Mouse (Mus musculus) MEL (cell line): ENCODE measurements around the gene Scimp. TPM values are rescaled to one million over a fixed set of nuclear protein-coding genes. Genes with fewer than 3 reads are reported as not detected.

Experiments
- DNase-seq: peaks from one replicate; pipeline ENCODE4 v3.0.0; 2011; ENCODE audit warnings: low read depth, low spot score
- H3K27ac ChIP-seq: 2 replicates; pipeline ENCODE4 v1.5.1; 2012; ENCODE audit warnings: low read depth, mild to moderate bottlenecking, control low read depth, low read length, moderate library complexity; ENCODE audit not compliant: control insufficient read depth
- H3K27me3 ChIP-seq, 2 experiments: fragments of 150-350 bp in 1 of 2; sonication (generic) in 1 of 2; 2 replicates each; pipeline ENCODE4 v1.6.1; 2012; ENCODE audit warnings: low read length in 2 of 2, mild to moderate bottlenecking in 2 of 2, improper control_type of control experiment in 1 of 2, moderate library complexity in 1 of 2; ENCODE audit not compliant: insufficient read depth in 2 of 2, control insufficient read depth in 1 of 2
- H3K36me3 ChIP-seq, 2 experiments: 2 replicates each; pipeline ENCODE4 v1.6.1; 2012 to 2014; ENCODE audit warnings: low read length in 2 of 2, improper control_type of control experiment in 1 of 2, inconsistent platforms in 1 of 2, mild to moderate bottlenecking in 1 of 2; ENCODE audit not compliant: insufficient read depth in 2 of 2, control insufficient read depth in 1 of 2
- H3K4me1 ChIP-seq, 2 experiments: fragments of 150-350 bp in 1 of 2; sonication (generic) in 1 of 2; 2 replicates each; pipeline ENCODE4 v1.6.1; 2012; ENCODE audit warnings: low read length in 2 of 2, improper control_type of control experiment in 1 of 2, mild to moderate bottlenecking in 1 of 2; ENCODE audit not compliant: insufficient read depth in 2 of 2, control insufficient read depth in 1 of 2
- H3K4me3 ChIP-seq, 2 experiments: fragments of 150-350 bp in 1 of 2; sonication (generic) in 1 of 2; 2 replicates each; pipeline ENCODE4 v1.5.1; 2012; ENCODE audit warnings: low read depth in 2 of 2, low read length in 2 of 2, mild to moderate bottlenecking in 2 of 2, moderate library complexity in 2 of 2, control low read depth in 1 of 2, improper control_type of control experiment in 1 of 2; ENCODE audit not compliant: control insufficient read depth in 1 of 2, insufficient read depth in 1 of 2
- H3K79me2 ChIP-seq: 2 replicates; pipeline ENCODE4 v1.6.1; 2012; ENCODE audit warnings: mild to moderate bottlenecking, low read length, moderate library complexity; ENCODE audit not compliant: control insufficient read depth, poor library complexity, insufficient read depth
- H3K9ac ChIP-seq: 2 replicates; pipeline ENCODE4 v1.6.1; 2012; ENCODE audit warnings: low read depth, mild to moderate bottlenecking, control low read depth, low read length, moderate library complexity; ENCODE audit not compliant: control insufficient read depth, poor library complexity, severe bottlenecking
- H3K9me3 ChIP-seq: fragments of 150-350 bp; sonication (generic); replicated peaks from 2 replicates; pipeline ENCODE4 v1.6.1; 2012; ENCODE audit warnings: mild to moderate bottlenecking, low read length, improper control_type of control experiment, moderate library complexity; ENCODE audit not compliant: insufficient read depth
- CTCF ChIP-seq, 3 experiments: IDR thresholded peaks in 2 of 3; conservative IDR thresholded peaks in 1 of 3; 2 replicates each; pipeline ENCODE4 v1.5.1; 2011 to 2012; ENCODE audit warnings: low read length in 3 of 3, low read depth in 2 of 3, mild to moderate bottlenecking in 2 of 3, improper control_type of control experiment in 1 of 3, inconsistent platforms in 1 of 3, mixed read lengths in 1 of 3, moderate library complexity in 1 of 3; ENCODE audit not compliant: control insufficient read depth in 1 of 3, insufficient read depth in 1 of 3, poor library complexity in 1 of 3, severe bottlenecking in 1 of 3
- GABPA ChIP-seq: IDR thresholded peaks from 2 replicates; pipeline ENCODE4 v1.6.1; 2012; ENCODE audit warnings: low read depth, mild to moderate bottlenecking, inconsistent platforms, low read length, improper control_type of control experiment, moderate library complexity
- HCFC1 ChIP-seq: IDR thresholded peaks from 2 replicates; pipeline ENCODE4 v1.6.1; 2012; ENCODE audit warnings: low read depth, mild to moderate bottlenecking, inconsistent platforms, low read length, improper control_type of control experiment, moderate library complexity
- JUND ChIP-seq: IDR thresholded peaks from 2 replicates; pipeline ENCODE4 v1.6.1; 2011; ENCODE audit warnings: low read depth, mild to moderate bottlenecking, improper control_type of control experiment, low read length
- KAT2A ChIP-seq: conservative IDR thresholded peaks from 2 replicates; pipeline ENCODE4 v1.6.1; 2012; ENCODE audit warnings: low read depth, low read length, improper control_type of control experiment, inconsistent platforms
- MAFK ChIP-seq: IDR thresholded peaks from 2 replicates; pipeline ENCODE4 v1.6.1; 2011; ENCODE audit warnings: low read depth, mild to moderate bottlenecking, low read length, improper control_type of control experiment, borderline replicate concordance
- MXI1 ChIP-seq: IDR thresholded peaks from 2 replicates; pipeline ENCODE4 v1.6.1; 2011; ENCODE audit warnings: mild to moderate bottlenecking, low read depth, low read length, improper control_type of control experiment
- MYC ChIP-seq: IDR thresholded peaks from 2 replicates; pipeline ENCODE4 v1.6.1; 2011; ENCODE audit warnings: low read depth, mild to moderate bottlenecking, low read length, improper control_type of control experiment, moderate library complexity
- NELFE ChIP-seq: IDR thresholded peaks from 2 replicates; pipeline ENCODE4 v1.6.1; 2011; ENCODE audit warnings: low read depth, low read length, improper control_type of control experiment
- POLR2A ChIP-seq, 2 experiments: IDR thresholded peaks; 2 replicates each; pipeline ENCODE4 v1.6.1; 2011 to 2012; ENCODE audit warnings: low read length in 2 of 2, mild to moderate bottlenecking in 2 of 2, control low read depth in 1 of 2, improper control_type of control experiment in 1 of 2, low read depth in 1 of 2, moderate library complexity in 1 of 2; ENCODE audit not compliant: control insufficient read depth in 1 of 2, insufficient read depth in 1 of 2, poor library complexity in 1 of 2
- POLR2AphosphoS5 ChIP-seq: IDR thresholded peaks from 2 replicates; pipeline ENCODE4 v1.6.1; 2012; ENCODE audit warnings: low read depth, borderline replicate concordance, mild to moderate bottlenecking, inconsistent platforms, low read length, moderate library complexity, mixed read lengths
- RAD21 ChIP-seq: IDR thresholded peaks from 2 replicates; pipeline ENCODE4 v1.6.1; 2011; ENCODE audit warnings: mild to moderate bottlenecking, low read depth, low read length, improper control_type of control experiment
- SMC3 ChIP-seq: IDR thresholded peaks from 2 replicates; pipeline ENCODE4 v1.6.1; 2011; ENCODE audit warnings: low read depth, low read length, improper control_type of control experiment
- TAL1 ChIP-seq: IDR thresholded peaks from 2 replicates; pipeline ENCODE4 v1.6.1; 2012; ENCODE audit warnings: mild to moderate bottlenecking, inconsistent platforms, low read length, moderate library complexity, mixed read lengths
- TBP ChIP-seq: IDR thresholded peaks from 2 replicates; pipeline ENCODE4 v1.8.0; 2011; ENCODE audit warnings: low read depth, low read length, improper control_type of control experiment
- USF2 ChIP-seq, 2 experiments: IDR thresholded peaks; 2 replicates each; pipeline ENCODE4 v1.6.1; 2011 to 2012; ENCODE audit warnings: improper control_type of control experiment in 2 of 2, low read length in 2 of 2, borderline replicate concordance in 1 of 2, inconsistent platforms in 1 of 2, low read depth in 1 of 2, mild to moderate bottlenecking in 1 of 2; ENCODE audit not compliant: insufficient read depth in 1 of 2
- polyA plus RNA-seq, 2 experiments: library from polyadenylated mRNA; stranded (reverse) in 1 of 2; unstranded in 1 of 2; fragments of >175 nt in 1 of 2; fragments of >200 nt in 1 of 2; gene quantifications; 2 replicates each; pipeline versions ENCODE4 v1.2.1 to v1.2.4; 2012; ENCODE audit warnings: low replicate concordance in 2 of 2, low read depth in 1 of 2; ENCODE audit not compliant: insufficient read length in 2 of 2, insufficient read depth in 1 of 2, missing spikeins in 1 of 2
- total RNA-seq: library from RNA; depleted of rRNA; stranded (reverse); fragments of 300-350 nt; gene quantifications from 2 replicates; pipeline ENCODE4 v1.2.3, GENCODE M21; 2012

The Scimp gene
- total and polyA plus RNA-seq, 3 experiments = not detected

- TF ChIP-seq NELFE (no peak), HCFC1 (no peak), TAL1 (no peak), CTCF (IDR thresholded peaks at IDR 0.05 in 2 of 3, conservative IDR thresholded peaks at IDR 0.05 in 1 of 3; ENCODE audit: control insufficient read depth in 1 of 3, insufficient read depth in 1 of 3, low read depth in 2 of 3, low read length in 3 of 3, poor library complexity in 1 of 3, severe bottlenecking in 1 of 3) (no peak), MAFK (no peak), KAT2A (no peak), MXI1 (no peak), RAD21 (no peak), TBP (no peak), GABPA (no peak), POLR2A (IDR thresholded peaks at IDR 0.05; ENCODE audit: control insufficient read depth in 1 of 2, insufficient read depth in 1 of 2, low read depth in 1 of 2, low read length in 2 of 2, poor library complexity in 1 of 2) (no peak)
- Histone ChIP-seq H3K9me3 (no peaks in the 10 kb centered on the region), H3K4me3 (no peak overlapping the region), H3K27me3 (peaks cover 5 to 6% of the 10 kb centered on the region in 2 experiments), H3K79me2 (no peaks in the 10 kb centered on the region), H3K9ac (no peak overlapping the region), H3K36me3 (no peaks in the 10 kb centered on the region), H3K27ac (no peak overlapping the region), H3K4me1 (no peaks in the 10 kb centered on the region)
- DNase-seq = no peak
Observed at GRCm38 (mm10) chr11:70828975-70829615, 16.7 kb upstream of the Scimp start.

GRCm38 (mm10) chr11:70826207-70826606 lies 13.8 kb upstream of the Scimp start:
- Histone ChIP-seq H3K27me3 (peaks cover 13 to 15% of the 10 kb centered on the region in 2 experiments), H3K9me3 (no peaks in the 10 kb centered on the region), H3K27ac (no peak overlapping the region), H3K4me1 (0 out of 4 replicates have a peak, but pooled peaks cover 0 to 3% of the 10 kb centered on the region in 2 experiments), H3K9ac (no peak overlapping the region), H3K4me3 (no peak overlapping the region), H3K36me3 (no peaks in the 10 kb centered on the region), H3K79me2 (no peaks in the 10 kb centered on the region)
- peak; percentile 68 for DNase-seq
- TF ChIP-seq CTCF (IDR thresholded peaks at IDR 0.05 in 2 of 3, conservative IDR thresholded peaks at IDR 0.05 in 1 of 3; ENCODE audit: control insufficient read depth in 1 of 3, insufficient read depth in 1 of 3, low read depth in 2 of 3, low read length in 3 of 3, poor library complexity in 1 of 3, severe bottlenecking in 1 of 3) = peak; percentile 8 to 40 (median 15); a peak in 2 of 6 replicates
- peak; percentile 18 for TF ChIP-seq RAD21
- TF ChIP-seq JUND = no peak
- TF ChIP-seq GABPA = no peak
- no peak for TF ChIP-seq USF2 (IDR thresholded peaks at IDR 0.05; ENCODE audit: borderline replicate concordance in 1 of 2, insufficient read depth in 1 of 2, low read depth in 1 of 2, low read length in 2 of 2)
- TF ChIP-seq MYC = peak; percentile 81
- peak; percentile 39; the same call in 1 of the 2 replicates for TF ChIP-seq SMC3
- no peak for TF ChIP-seq POLR2AphosphoS5
